Mouse (Mus musculus) hindbrain, embryonic 13.5 days (tissue): ENCODE data around the gene Dll4. TPM values are rescaled to one million over a fixed set of nuclear protein-coding genes. Genes with fewer than 3 reads are reported as not detected.

Source experiments
- ATAC-seq: fragments of 200-750 bp; cut with Nextera tagmentation; 2 replicates; pipeline ENCODE4 v1.8.0; 2017; ENCODE audit warnings: moderate TSS enrichment; ENCODE audit not compliant: low FRiP score
- H3K27ac ChIP-seq: fragments of 300-500 bp; sonication (generic); 2 replicates; pipeline ENCODE4 v1.5.1; 2015; ENCODE audit warnings: inconsistent platforms, mild to moderate bottlenecking, moderate library complexity
- H3K27me3 ChIP-seq: fragments of 300-500 bp; sonication (generic); 2 replicates; pipeline ENCODE4 v1.6.1; 2015; ENCODE audit warnings: mild to moderate bottlenecking, inconsistent platforms
- H3K36me3 ChIP-seq: fragments of 300-500 bp; sonication (generic); 2 replicates; pipeline ENCODE4 v1.6.1; 2015; ENCODE audit warnings: mild to moderate bottlenecking, inconsistent platforms
- H3K4me1 ChIP-seq: fragments of 300-500 bp; sonication (generic); replicated peaks from 2 replicates; pipeline ENCODE4 v1.6.1; 2015; ENCODE audit warnings: inconsistent platforms
- H3K4me2 ChIP-seq: fragments of 300-500 bp; sonication (generic); 2 replicates; pipeline ENCODE4 v1.6.1; 2015; ENCODE audit warnings: inconsistent platforms, mild to moderate bottlenecking, moderate library complexity
- H3K4me3 ChIP-seq: fragments of 300-500 bp; sonication (generic); 2 replicates; pipeline ENCODE4 v1.5.1; 2015; ENCODE audit warnings: mild to moderate bottlenecking, inconsistent platforms
- H3K9ac ChIP-seq: fragments of 300-500 bp; sonication (generic); 2 replicates; pipeline ENCODE4 v1.6.1; 2015; ENCODE audit warnings: mild to moderate bottlenecking, inconsistent platforms
- H3K9me3 ChIP-seq: fragments of 300-500 bp; sonication (generic); 2 replicates; pipeline ENCODE4 v1.6.1; 2016; ENCODE audit warnings: inconsistent platforms
- WGBS: fragments of 180-500 bp; shearing (Covaris S2); methylation state at CpG from one replicate; pipeline ENCODE4 v1.1.7; 2015; 5-methylcytosine and 5-hydroxymethylcytosine counted together
- polyA plus RNA-seq: library from polyadenylated mRNA; unstranded; fragments of >200 nt; fragmentation: Nextera tagmentation; extraction: Ambion mirVana; gene quantifications from 2 replicates; pipeline ENCODE4 v1.2.1, GENCODE M21; 2015

Dll4 gene
- polyA plus RNA-seq, 1 experiment from 2014 or later = 5.9 TPM

DNA sequence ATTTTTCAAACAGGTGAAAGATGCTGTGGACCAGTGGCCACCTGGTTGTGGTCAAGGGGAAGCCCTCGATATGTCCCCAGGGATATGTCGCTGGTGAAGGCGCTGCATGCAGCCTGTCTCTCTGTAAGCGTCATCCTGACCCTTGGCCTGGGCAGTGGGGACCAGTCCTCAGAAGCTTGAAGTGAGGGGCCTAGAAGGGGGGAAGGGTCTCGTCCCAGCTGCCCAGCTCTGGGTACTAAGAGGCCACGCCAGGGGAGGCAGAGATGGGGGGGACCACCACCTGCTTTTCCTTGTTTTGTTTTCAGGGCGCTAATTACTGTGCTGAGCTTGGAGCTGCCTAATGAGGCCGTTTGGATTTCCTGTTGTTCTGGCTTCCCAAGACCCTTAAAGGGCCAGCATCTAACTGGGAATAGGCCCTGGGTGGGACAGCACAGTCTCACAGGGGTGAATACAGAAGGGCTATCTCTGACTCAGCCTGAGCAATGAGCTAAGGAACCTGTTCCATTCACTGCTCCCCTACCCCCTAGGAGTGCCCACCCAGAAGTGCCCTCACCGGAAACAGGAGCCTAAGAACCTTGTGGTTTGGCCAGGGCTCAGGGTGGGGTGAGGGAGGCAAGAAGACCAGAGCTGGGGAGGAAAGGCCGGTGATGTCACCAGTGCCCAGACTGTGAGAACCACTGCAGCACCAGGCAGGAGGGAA is 11.7 kb upstream of the Dll4 start:
- ATAC-seq = 0 out of 2 replicates have a peak, but pooled peaks have one; percentile 40
- Histone ChIP-seq H3K4me3 (no peak overlapping the region), H3K4me1 (peaks cover 16% of the 10 kb centered on the region), H3K36me3 (no peaks in the 10 kb centered on the region), H3K27ac (no peak overlapping the region), H3K9me3 (no peaks in the 10 kb centered on the region; the same call in 1 of the 2 replicates), H3K9ac (no peak overlapping the region), H3K4me2 (no peak overlapping the region), H3K27me3 (peaks cover 81% of the 10 kb centered on the region)
- WGBS = 34% methylated on average over 10 of the region's 10 CpGs

DNA sequence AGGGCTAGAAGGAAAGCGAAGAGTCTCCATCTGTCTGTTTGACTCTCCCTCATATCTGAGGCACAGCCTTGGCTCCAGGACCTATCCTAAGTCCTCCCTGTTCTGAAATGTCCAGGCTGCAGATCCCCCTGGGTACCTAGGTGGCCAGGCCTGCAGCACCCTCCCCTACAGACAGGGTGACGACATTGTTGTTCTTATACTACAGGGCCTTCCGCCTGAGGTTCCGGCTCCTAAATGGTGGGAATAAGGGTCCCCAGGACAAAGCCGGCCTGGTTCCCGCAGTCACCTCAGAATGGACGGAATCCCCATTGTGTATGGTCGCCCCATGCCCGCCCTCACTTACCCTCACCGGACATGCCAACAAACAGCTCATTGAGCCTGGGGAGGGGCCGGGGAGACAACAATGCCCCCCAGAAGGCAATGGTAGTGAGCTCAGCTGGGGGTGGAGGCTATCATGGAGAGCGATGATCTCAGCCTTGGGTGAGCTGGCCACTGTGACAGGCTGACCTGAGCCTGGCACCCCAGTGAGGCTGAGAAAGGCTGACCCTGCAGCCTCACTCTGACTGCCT is 10.8 kb upstream of the Dll4 start:
- Histone ChIP-seq H3K36me3 (no peaks in the 10 kb centered on the region), H3K4me3 (no peak overlapping the region), H3K4me1 (peaks cover 16% of the 10 kb centered on the region), H3K9ac (no peak overlapping the region), H3K4me2 (no peak overlapping the region), H3K27me3 (peaks cover 83% of the 10 kb centered on the region), H3K27ac (no peak overlapping the region), H3K9me3 (no peaks in the 10 kb centered on the region; the same call in 1 of the 2 replicates)
- 61% methylated on average over 12 of the region's 12 CpGs for WGBS
- ATAC-seq = no peak

DNA sequence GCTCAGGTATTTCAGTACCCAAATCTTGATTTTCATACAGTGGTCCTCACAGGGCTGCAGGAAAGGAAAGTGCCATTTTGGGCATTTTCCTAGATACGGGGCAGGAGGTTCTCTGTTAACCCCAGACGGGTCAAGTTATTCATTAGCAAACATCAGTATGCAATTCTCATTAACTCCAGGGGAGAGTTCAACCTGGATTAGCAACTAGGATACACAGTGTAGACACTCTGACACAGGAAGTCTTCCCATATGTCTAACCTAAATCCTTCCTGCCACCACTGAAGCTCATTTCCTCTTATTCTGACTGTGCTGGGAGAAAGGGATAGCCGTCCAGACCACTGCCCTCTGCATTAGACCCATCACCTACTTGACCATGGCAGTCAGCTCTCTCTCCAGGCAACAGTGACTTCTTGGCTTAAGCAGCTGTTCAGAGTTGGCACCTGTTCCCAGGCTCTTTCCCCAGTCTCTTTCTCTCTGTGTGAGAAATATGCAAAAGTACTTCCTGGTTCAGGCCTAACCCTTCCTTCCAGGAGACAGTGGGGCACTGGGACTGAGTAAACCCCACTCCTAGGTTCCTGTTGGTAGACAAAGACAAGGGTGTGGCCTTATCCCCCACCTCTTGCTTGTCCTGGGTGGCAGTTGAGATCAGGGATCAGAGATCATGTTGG is 7.4 kb upstream of the Dll4 start:
- Histone ChIP-seq H3K4me3 (no peak overlapping the region), H3K4me2 (no peak overlapping the region), H3K9ac (no peak overlapping the region), H3K36me3 (no peaks in the 10 kb centered on the region), H3K4me1 (peaks cover 37% of the 10 kb centered on the region), H3K27me3 (peaks cover 97% of the 10 kb centered on the region), H3K9me3 (no peaks in the 10 kb centered on the region; the same call in 1 of the 2 replicates), H3K27ac (no peak overlapping the region)
- ATAC-seq = no peak
- WGBS = 66% methylated on average over 3 of the region's 3 CpGs

DNA sequence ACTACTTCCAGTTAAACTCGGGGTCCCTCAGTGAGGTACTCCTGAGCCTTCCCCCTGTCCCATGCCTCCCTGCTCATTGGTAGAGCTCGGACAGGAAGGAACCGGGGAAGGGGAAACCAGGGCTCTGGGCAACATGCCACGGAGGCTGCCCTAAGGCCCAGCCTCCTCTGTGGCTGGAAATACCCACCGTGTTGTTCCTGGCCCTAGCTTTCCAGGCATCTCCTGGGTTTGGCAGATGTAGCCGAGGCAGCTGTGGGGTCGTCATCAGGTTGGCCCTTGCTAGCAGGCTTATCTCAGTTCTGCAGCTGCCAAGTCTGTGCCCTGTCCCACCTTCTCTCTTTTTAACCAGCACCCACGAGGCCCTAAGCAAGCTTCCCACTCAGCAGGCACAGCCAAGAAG is 5.0 kb upstream of the Dll4 start:
- peaks cover 97% of the 10 kb centered on the region for H3K27me3 ChIP-seq
- WGBS = 66% methylated on average over 8 of the region's 8 CpGs

DNA sequence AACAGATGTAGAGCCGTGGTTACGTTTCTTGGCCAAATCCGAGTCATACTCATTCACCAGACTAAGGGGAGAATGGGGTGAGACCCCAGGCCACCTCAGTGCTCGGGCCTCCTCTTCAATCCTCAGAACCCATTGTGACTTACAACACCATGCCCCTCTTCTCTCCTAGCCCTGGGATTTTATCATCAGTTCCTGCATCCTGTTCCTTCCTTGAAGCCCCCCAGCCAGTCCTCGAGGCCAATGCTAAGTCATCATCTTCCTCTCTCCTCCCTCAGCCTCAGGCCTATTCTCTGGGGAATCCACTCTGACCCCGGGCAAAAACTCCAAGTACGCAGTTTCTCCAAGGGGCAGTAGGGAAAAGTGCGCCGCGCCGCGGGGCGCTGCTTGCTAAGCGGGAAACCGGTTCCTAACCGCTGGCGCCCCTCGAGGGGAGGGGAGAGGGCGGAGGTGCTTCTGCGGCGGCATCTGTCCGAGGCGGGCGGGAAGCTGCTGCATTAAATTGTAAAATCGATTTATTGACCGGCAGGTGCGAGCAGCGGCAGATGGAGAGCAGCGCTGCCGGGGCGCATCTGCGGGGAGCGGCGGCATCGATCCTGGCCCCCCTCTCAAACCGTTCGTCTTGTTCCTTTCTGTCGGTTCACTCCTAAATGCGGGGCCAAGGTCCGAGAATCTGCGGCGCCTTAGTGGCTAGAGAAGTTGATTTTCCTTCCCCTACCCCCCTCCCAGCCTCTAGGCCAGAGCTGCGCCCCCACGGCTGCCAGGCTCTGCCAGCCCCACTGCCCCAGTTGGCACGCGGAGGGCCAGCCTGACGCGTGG is 3.6 kb upstream of the Dll4 start:
- 1% methylated on average over 48 of the region's 48 CpGs for WGBS
- no peak overlapping the region; the same call in 1 of the 2 replicates for H3K27ac ChIP-seq
- peak overlapping the region; percentile 37 for H3K4me3 ChIP-seq
- peak overlapping the region; percentile 60 for H3K9ac ChIP-seq
- H3K9me3 ChIP-seq = no peaks in the 10 kb centered on the region
- ATAC-seq = no peak
- H3K4me2 ChIP-seq = peak overlapping the region; percentile 66
- H3K36me3 ChIP-seq = no peaks in the 10 kb centered on the region
- H3K27me3 ChIP-seq = peaks cover 97% of the 10 kb centered on the region
- H3K4me1 ChIP-seq = peaks cover 63% of the 10 kb centered on the region

More for the DNA sequence above, 5.0 kb upstream of the Dll4 start:
- Histone ChIP-seq H3K4me1 (peaks cover 49% of the 10 kb centered on the region), H3K9ac (no peak overlapping the region), H3K36me3 (no peaks in the 10 kb centered on the region), H3K9me3 (no peaks in the 10 kb centered on the region; the same call in 1 of the 2 replicates), H3K4me2 (no peak overlapping the region), H3K4me3 (no peak overlapping the region), H3K27ac (no peak overlapping the region)
- no peak for ATAC-seq

DNA sequence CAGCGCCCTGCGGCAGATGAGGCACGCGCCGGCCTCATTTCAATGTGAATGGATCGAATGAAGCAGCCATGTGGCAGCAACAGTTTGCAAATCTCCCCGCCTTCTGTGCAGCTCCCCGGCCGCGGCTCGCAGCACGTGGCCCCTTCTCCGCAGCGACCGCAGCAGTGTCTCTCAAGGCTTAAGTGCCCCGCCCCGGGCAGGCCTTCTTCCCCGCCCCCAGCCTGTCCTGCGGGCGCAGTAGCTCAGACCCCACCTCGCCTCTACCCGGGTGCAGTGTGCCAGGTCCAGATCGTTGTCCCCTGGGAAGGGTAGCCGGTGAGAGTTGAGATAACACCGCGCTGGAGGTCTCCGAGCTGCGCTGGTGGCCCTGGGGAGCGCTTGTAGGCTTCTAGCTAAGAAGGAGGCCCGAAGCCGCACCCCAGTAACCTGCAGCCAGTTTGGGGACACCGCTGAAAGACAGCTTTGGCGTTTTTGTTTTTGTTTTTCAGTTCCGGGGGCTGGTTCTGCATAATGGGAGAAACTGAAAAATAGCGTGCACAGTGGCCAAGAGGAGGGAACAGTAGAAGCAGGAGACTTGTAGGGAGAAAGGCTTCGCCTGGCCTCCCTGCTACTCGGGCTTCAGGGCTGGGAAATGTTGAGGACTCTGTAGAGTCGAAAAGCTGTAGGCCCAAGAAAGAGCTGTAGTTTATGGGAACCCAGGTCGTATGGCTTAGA is 2.8 kb upstream of the Dll4 start:
- Histone ChIP-seq H3K36me3 (no peaks in the 10 kb centered on the region), H3K4me3 (peak overlapping the region; percentile 37), H3K9ac (peak overlapping the region; percentile 60), H3K9me3 (no peaks in the 10 kb centered on the region), H3K4me2 (peak overlapping the region; percentile 66), H3K27ac (no peak overlapping the region), H3K27me3 (peaks cover 97% of the 10 kb centered on the region), H3K4me1 (peaks cover 69% of the 10 kb centered on the region)
- WGBS = 2% methylated on average over 39 of the region's 39 CpGs
- peak; percentile 67 for ATAC-seq

DNA sequence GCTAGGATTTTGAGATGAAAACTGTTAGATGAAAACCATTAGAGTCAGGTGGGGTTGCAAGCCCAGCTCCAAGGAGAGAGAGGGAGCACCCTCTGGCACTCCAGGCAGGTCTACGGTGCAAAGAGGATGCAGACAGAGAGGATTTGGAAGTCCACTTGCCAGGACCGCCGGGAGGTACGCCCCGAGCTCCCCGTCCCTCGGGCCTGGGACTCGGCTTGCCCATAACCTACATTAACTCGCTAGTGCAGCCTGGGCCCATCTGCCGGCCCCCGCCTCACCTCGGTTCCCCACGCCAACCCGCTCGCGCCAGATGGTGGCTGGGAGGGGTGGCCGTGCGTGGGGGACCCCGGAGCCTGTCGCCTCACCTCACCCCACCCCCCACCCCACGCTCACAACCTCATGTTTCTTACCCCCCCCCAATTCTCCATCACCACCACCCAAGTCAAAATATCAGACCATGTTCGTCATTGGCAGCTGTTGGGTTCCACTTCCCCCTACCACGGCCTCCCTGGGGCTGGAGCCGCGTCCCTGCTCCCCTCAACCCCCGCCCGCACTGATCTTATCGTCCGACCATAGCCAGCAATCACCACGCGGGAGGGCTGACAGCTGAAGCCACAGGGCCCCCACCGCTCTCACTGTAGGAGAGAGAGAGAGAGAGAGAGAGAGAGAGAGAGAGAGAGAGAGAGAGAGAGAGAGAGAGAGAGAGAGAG is 1.6 kb upstream of the Dll4 start:
- 2% methylated on average over 31 of the region's 32 CpGs for WGBS
- Histone ChIP-seq H3K4me1 (peaks cover 78% of the 10 kb centered on the region), H3K4me3 (peak overlapping the region; percentile 49), H3K36me3 (no peaks in the 10 kb centered on the region), H3K27ac (no peak overlapping the region), H3K9ac (no peak overlapping the region), H3K9me3 (no peaks in the 10 kb centered on the region), H3K4me2 (peak overlapping the region; percentile 83), H3K27me3 (peaks cover 98% of the 10 kb centered on the region)
- ATAC-seq = no peak

DNA sequence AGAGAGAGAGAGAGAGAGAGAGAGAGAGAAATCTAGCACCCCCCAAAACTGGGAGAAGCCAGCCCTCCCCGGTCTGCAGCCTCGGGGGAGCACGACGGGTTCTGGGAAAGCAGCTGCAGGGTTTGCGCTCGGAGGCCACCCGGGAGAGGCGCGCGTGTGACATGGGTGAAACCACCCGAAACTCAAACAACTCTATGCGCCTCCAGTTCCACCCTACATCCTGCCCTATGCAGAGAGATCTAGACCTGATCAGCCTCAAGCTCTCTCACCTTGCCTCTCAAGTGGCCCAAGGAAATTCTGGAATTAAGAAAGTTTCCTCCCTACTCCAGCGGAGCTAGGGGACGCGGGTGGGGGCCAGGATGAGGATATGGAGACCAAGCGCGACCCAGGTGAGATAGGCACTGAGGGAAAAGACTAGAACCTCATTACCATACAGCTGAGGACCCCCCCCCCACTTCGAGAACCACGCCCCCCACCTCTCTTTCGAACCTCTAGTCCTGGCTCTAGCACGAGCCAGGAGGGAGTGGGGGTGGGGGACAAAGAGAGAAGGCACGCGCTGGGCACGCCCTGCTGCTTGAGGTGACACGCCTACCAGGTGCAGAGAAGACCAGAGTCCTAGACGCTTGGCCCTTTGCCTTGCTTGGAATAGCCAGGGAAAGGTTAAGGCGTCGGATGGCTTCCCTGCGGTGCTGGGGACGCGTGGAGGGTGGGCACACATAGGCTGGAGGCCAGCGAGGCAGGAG is 837 bp upstream of the Dll4 start:
- peak overlapping the region; percentile 49 for H3K4me3 ChIP-seq

DNA sequence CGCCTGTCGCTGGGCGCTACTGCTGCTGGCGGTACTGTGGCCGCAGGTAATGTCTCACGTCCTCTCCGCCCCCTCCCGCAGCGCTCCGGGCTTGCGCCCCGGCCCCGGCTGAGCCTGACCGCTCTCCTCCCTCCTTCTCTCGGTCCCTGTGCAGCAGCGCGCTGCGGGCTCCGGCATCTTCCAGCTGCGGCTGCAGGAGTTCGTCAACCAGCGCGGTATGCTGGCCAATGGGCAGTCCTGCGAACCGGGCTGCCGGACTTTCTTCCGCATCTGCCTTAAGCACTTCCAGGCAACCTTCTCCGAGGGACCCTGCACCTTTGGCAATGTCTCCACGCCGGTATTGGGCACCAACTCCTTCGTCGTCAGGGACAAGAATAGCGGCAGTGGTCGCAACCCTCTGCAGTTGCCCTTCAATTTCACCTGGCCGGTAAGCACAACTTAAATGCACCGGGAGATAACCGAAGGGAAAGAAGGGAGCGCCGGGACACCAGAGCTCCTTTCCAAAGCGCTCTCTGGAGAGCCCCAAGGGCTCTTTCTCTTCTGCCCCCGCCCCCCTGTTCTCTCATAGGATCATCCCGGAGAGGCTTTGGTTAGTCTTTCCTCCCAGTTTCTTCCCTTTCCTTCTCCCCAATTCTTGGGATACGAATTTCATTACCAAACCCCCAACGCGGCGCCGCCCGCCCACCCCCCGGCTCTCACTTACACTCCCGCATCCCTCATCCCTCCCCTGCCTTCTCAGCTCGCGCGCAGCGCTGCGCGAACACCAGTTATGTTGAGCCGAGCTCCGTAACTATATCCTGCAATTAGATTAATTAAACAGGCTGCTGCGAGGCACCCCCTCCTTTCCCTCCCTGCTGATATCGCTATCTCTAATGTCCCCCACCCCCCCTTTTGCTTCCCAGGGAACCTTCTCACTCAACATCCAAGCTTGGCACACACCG is 847 bp downstream of the Dll4 start:
- H3K4me3 ChIP-seq = peak overlapping the region; percentile 49
- H3K9ac ChIP-seq = peak overlapping the region; percentile 68
- ATAC-seq = no peak
- peaks cover 75% of the 10 kb centered on the region for H3K4me1 ChIP-seq
- peak overlapping the region; percentile 83 for H3K4me2 ChIP-seq
- no peaks in the 10 kb centered on the region for H3K36me3 ChIP-seq
- peaks cover 100% of the 10 kb centered on the region for H3K27me3 ChIP-seq
- no peaks in the 10 kb centered on the region for H3K9me3 ChIP-seq
- H3K27ac ChIP-seq = peak overlapping the region; percentile 23; the same call in 1 of the 2 replicates
- WGBS = 1% methylated on average over 59 of the region's 61 CpGs

More for the DNA sequence above, 837 bp upstream of the Dll4 start:
- 2% methylated on average over 32 of the region's 32 CpGs for WGBS
- H3K27me3 ChIP-seq = peaks cover 99% of the 10 kb centered on the region
- H3K9ac ChIP-seq = peak overlapping the region; percentile 68; the same call in 1 of the 2 replicates
- no peaks in the 10 kb centered on the region for H3K9me3 ChIP-seq
- H3K4me1 ChIP-seq = peaks cover 83% of the 10 kb centered on the region
- peak overlapping the region; percentile 83 for H3K4me2 ChIP-seq
- ATAC-seq = no peak; the same call in 1 of the 2 replicates
- H3K27ac ChIP-seq = no peak overlapping the region
- no peaks in the 10 kb centered on the region for H3K36me3 ChIP-seq

DNA sequence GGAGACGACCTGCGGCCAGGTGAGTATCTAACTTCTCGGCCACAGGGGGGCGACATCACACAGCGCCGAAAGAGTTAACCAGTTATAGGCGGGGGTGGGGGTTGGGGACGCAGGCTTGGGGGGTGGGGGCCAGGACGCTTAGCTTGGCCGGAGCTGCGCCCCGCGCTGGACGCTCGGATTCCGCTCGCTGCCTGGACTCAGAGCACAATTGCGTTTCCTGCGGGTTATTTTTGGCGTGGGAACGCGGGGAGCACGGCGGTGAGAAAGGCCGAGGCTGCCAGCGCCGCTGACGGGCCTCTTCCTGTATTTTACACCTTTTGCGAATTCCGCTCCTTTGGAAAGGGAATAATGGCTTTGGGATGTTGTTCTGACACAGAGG is 1.5 kb downstream of the Dll4 start:
- peak overlapping the region; percentile 68 for H3K9ac ChIP-seq
- WGBS = under 1% methylated on average over 30 of the region's 30 CpGs
- ATAC-seq = no peak
- H3K4me3 ChIP-seq = peak overlapping the region; percentile 49
- H3K4me2 ChIP-seq = peak overlapping the region; percentile 83
- H3K27ac ChIP-seq = no peak overlapping the region
- no peaks in the 10 kb centered on the region for H3K9me3 ChIP-seq
- H3K36me3 ChIP-seq = no peaks in the 10 kb centered on the region
- peaks cover 68% of the 10 kb centered on the region for H3K4me1 ChIP-seq
- peaks cover 100% of the 10 kb centered on the region for H3K27me3 ChIP-seq
